Mouse (Mus musculus) liver, adult 2 months (tissue): ENCODE measurements around the gene Ktn1. TPM values are rescaled to one million over a fixed set of nuclear protein-coding genes. Genes with fewer than 3 reads are reported as not detected.

Experiments
- DNase-seq: peaks from one replicate; pipeline ENCODE4 v3.0.0-alpha.2; 2011; ENCODE audit warnings: low read depth, low spot score; ENCODE audit errors: extremely low read depth
- H3K27ac ChIP-seq: fragments of 200-500 bp; replicated peaks from 2 replicates; pipeline ENCODE4 v1.5.1; 2012; ENCODE audit warnings: low read depth, mild to moderate bottlenecking, control low read depth, inconsistent platforms, low read length; ENCODE audit not compliant: insufficient read depth
- H3K27me3 ChIP-seq: fragments of 200-500 bp; 2 replicates; pipeline ENCODE4 v1.6.1; 2012; ENCODE audit warnings: mild to moderate bottlenecking, moderate library complexity, low read length, inconsistent platforms; ENCODE audit not compliant: control insufficient read depth, insufficient read depth
- H3K36me3 ChIP-seq: fragments of 200-500 bp; 2 replicates; pipeline ENCODE4 v1.6.1; 2012; ENCODE audit warnings: low read length, inconsistent platforms; ENCODE audit not compliant: control insufficient read depth, insufficient read depth
- H3K4me1 ChIP-seq: fragments of 200-500 bp; 2 replicates; pipeline ENCODE4 v1.6.1; 2011; ENCODE audit warnings: low read length; ENCODE audit not compliant: control insufficient read depth, insufficient read depth
- H3K4me3 ChIP-seq: fragments of 200-500 bp; 2 replicates; pipeline ENCODE4 v1.5.1; 2011; ENCODE audit warnings: low read depth, mild to moderate bottlenecking, control low read depth, low read length, moderate library complexity; ENCODE audit not compliant: insufficient read depth
- H3K79me2 ChIP-seq: fragments of 200-500 bp; 2 replicates; pipeline ENCODE4 v1.6.1; 2012; ENCODE audit warnings: inconsistent platforms, mild to moderate bottlenecking, low read length, moderate library complexity; ENCODE audit not compliant: control insufficient read depth, insufficient read depth
- H3K9ac ChIP-seq: fragments of 200-500 bp; 2 replicates; pipeline ENCODE4 v1.6.1; 2012; ENCODE audit warnings: low read depth, mild to moderate bottlenecking, control low read depth, inconsistent platforms, low read length
- CTCF ChIP-seq: fragments of 200-500 bp; IDR thresholded peaks from 2 replicates; pipeline ENCODE4 v1.5.1; 2011; ENCODE audit warnings: low read depth, low read length, control low read depth
- POLR2A ChIP-seq: fragments of 200-500 bp; IDR thresholded peaks from 2 replicates; pipeline ENCODE4 v1.6.1; 2011; ENCODE audit warnings: low read length, control low read depth; ENCODE audit not compliant: insufficient read depth; ENCODE audit errors: extremely low read depth
- WGBS: fragments of 180-500 bp; shearing (Covaris S2); methylation state at CpG from one replicate; pipeline ENCODE4 v1.1.7; 2018; 5-methylcytosine and 5-hydroxymethylcytosine counted together
- polyA plus RNA-seq: library from polyadenylated mRNA; depleted of rRNA; stranded (reverse); fragments of >200 nt; gene quantifications from 2 replicates; pipeline ENCODE4 v1.2.3, GENCODE M21; 2012
- total RNA-seq: library from RNA; depleted of rRNA; stranded (reverse); fragments of >200 nt; gene quantifications from 2 replicates; pipeline ENCODE4 v1.2.3, GENCODE M21; 2014

Gene Ktn1
- total and polyA plus RNA-seq, 2 experiments, result 1.9 to 18.4 TPM

- Histone ChIP-seq H3K27ac (no peak overlapping the region), H3K4me1 (no peaks in the 10 kb centered on the region), H3K79me2 (no peaks in the 10 kb centered on the region), H3K27me3 (no peaks in the 10 kb centered on the region), H3K9ac (no peak overlapping the region), H3K36me3 (peaks cover 49% of the 10 kb centered on the region), H3K4me3 (no peak overlapping the region)
- DNase-seq, result no peak
- 96% methylated on average over 8 of the region's 8 CpGs for WGBS
- TF ChIP-seq CTCF, result no peak
- no peak for TF ChIP-seq POLR2A
Observed at GRCm38 (mm10) chr14:47736471-47736870, 88.2 kb downstream of the Ktn1 start.

GRCm38 (mm10) chr14:47740316-47740996 is 92.2 kb downstream of the Ktn1 start:
- TF ChIP-seq POLR2A (no peak), CTCF (no peak)
- H3K36me3 ChIP-seq, result peaks cover 21% of the 10 kb centered on the region
- H3K27me3 ChIP-seq, result no peaks in the 10 kb centered on the region
- H3K79me2 ChIP-seq, result no peaks in the 10 kb centered on the region
- no peak overlapping the region for H3K4me3 ChIP-seq
- WGBS, result 84% methylated on average over 5 of the region's 5 CpGs
- DNase-seq, result no peak
- H3K4me1 ChIP-seq, result no peaks in the 10 kb centered on the region
- no peak overlapping the region for H3K9ac ChIP-seq
- no peak overlapping the region for H3K27ac ChIP-seq

DNA sequence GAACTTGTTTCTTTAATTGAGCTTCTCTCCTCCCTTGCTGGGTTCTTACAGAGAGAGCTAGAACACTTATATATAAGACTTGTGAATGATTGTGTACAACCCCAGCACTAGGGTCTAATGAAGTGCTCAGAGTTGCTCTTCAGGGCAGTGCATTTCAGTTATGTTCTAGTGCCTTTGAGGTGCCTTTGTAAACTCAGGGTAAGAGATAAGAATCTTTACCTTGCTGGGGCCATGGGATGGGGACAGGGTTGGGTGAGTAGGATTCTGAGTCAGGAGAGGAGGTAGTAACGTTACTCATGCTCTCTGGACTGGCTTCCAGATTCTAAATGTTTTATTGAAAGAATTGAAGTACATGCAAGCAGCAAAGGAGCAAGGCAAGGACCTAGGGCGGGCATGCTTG is 92.8 kb downstream of the Ktn1 start:
- Histone ChIP-seq H3K4me1 (no peaks in the 10 kb centered on the region), H3K9ac (no peak overlapping the region), H3K27me3 (no peaks in the 10 kb centered on the region), H3K27ac (no peak overlapping the region), H3K79me2 (no peaks in the 10 kb centered on the region), H3K4me3 (no peak overlapping the region), H3K36me3 (peaks cover 18% of the 10 kb centered on the region)
- TF ChIP-seq CTCF (no peak), POLR2A (no peak)
- no peak for DNase-seq
- WGBS, result 91% methylated on average over 2 of the region's 2 CpGs

DNA sequence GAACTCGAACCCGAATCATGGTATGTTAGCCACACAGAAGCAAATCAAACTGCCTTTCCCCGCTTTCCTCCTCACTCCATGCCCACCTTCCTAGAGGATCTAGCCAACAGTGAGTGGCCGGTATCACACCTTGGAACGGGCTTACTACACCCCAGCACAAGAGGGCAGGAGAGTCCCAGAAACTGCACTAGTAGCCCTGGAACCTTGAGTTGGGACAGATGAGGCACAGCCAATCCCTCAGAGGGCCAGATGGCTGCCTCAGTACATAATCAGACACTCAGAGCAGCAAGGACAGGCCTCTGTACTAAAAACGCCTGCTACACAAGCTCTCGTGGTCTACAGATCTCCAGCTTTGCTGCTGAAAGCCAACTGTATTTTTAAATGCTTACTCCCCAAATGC is 94.4 kb downstream of the Ktn1 start:
- H3K27me3 ChIP-seq, result no peaks in the 10 kb centered on the region
- TF ChIP-seq CTCF (no peak), POLR2A (no peak)
- DNase-seq, result no peak
- no peaks in the 10 kb centered on the region for H3K79me2 ChIP-seq
- H3K4me3 ChIP-seq, result no peak overlapping the region
- H3K4me1 ChIP-seq, result no peaks in the 10 kb centered on the region
- H3K36me3 ChIP-seq, result peaks cover 4% of the 10 kb centered on the region
- H3K27ac ChIP-seq, result no peak overlapping the region
- H3K9ac ChIP-seq, result no peak overlapping the region
- WGBS, result 96% methylated on average over 7 of the region's 7 CpGs

DNA sequence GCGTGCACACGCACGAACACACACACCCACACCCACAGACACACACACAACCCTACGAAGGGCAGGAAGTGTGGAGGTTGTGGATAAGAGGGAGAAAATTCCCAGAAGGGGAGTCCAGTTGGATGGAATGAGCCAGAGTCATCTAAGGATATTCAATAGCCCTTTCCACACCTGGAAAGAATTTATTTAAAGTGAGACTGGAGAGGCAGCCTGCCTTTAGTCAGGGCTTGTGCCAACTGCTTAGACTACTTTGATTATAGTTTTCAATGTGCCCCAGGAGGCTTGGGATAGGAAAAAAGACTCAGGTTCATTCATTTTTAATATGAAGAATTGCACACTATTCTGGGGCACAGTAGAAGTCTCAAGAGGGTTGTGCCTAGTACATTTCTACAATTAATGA is 96.8 kb downstream of the Ktn1 start:
- Histone ChIP-seq H3K79me2 (no peaks in the 10 kb centered on the region), H3K27me3 (no peaks in the 10 kb centered on the region), H3K4me1 (no peaks in the 10 kb centered on the region), H3K9ac (no peak overlapping the region), H3K36me3 (no peaks in the 10 kb centered on the region), H3K27ac (no peak overlapping the region), H3K4me3 (no peak overlapping the region)
- 84% methylated on average over 4 of the region's 4 CpGs for WGBS
- no peak for TF ChIP-seq CTCF
- TF ChIP-seq POLR2A, result no peak
- DNase-seq, result no peak

- no peak overlapping the region for H3K9ac ChIP-seq
- H3K27ac ChIP-seq, result no peak overlapping the region
- no peaks in the 10 kb centered on the region for H3K27me3 ChIP-seq
- WGBS, result 64% methylated on average over 9 of the region's 9 CpGs
- no peak overlapping the region for H3K4me3 ChIP-seq
- DNase-seq, result no peak
- no peaks in the 10 kb centered on the region for H3K79me2 ChIP-seq
- H3K4me1 ChIP-seq, result no peaks in the 10 kb centered on the region
- no peak for TF ChIP-seq POLR2A
- TF ChIP-seq CTCF, result no peak
- no peaks in the 10 kb centered on the region for H3K36me3 ChIP-seq
Observed at GRCm38 (mm10) chr14:47747536-47747935, 99.3 kb downstream of the Ktn1 start.
